Mouse (Mus musculus) C2C12 (cell line): ENCODE results near the gene Slc36a2.

Experiments used
- CEBPB ChIP-seq: IDR thresholded peaks from one replicate; pipeline ENCODE4 v1.6.1; 2011; ENCODE audit warnings: low read depth, mild to moderate bottlenecking, control low read depth, moderate library complexity
- CTCF ChIP-seq: IDR thresholded peaks from one replicate; pipeline ENCODE4 v1.5.1; 2011; ENCODE audit not compliant: control insufficient read depth, insufficient read depth, insufficient read length
- FOSL1 ChIP-seq: IDR thresholded peaks from one replicate; pipeline ENCODE4 v1.8.0; 2011; ENCODE audit warnings: mild to moderate bottlenecking, low read length; ENCODE audit not compliant: poor library complexity, insufficient read depth, severe bottlenecking
- MAX ChIP-seq: IDR thresholded peaks from one replicate; pipeline ENCODE4 v1.6.1; 2011; ENCODE audit warnings: mild to moderate bottlenecking, control low read depth
- MYOD1 ChIP-seq: IDR thresholded peaks from one replicate; pipeline ENCODE4 v1.6.1; 2011; ENCODE audit warnings: low read depth; ENCODE audit not compliant: control insufficient read depth, insufficient read length
- MYOG ChIP-seq: IDR thresholded peaks from one replicate; pipeline ENCODE4 v1.6.1; 2011; ENCODE audit not compliant: control insufficient read depth, insufficient read length; ENCODE audit errors: extremely low read depth
- USF1 ChIP-seq: IDR thresholded peaks from one replicate; pipeline ENCODE4 v1.6.1; 2011; ENCODE audit warnings: low read depth, mild to moderate bottlenecking, control low read depth, moderate library complexity

DNA sequence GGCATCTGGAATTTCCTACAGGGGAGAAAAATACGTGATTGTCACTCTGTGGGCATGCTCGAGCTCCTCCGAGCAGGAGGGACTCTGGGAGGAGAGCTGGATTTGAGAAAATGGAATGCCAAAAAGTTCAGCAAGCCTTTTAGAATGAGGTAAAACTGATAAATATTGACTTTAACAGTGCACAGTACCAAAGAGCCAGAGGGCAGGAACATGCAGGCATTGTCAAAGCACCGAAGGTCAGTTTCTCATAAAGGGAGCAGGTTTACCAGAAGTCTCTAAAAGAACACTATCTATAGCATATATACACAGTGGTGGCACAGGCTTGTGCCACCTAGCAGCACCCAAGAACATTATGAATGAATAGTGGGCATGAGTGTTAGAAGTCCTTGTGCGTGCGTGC, 16.0 kb downstream of the Slc36a2 start:
- no peak for TF ChIP-seq CTCF
- TF ChIP-seq CEBPB, result no peak
- no peak for TF ChIP-seq MAX
- TF ChIP-seq MYOG, result no peak
- no peak for TF ChIP-seq MYOD1
- no peak for TF ChIP-seq USF1
- TF ChIP-seq FOSL1, result no peak
